Mouse (Mus musculus) lung, embryonic 16.5 days (tissue): ENCODE measurements around the gene Ccdc151. TPM values are rescaled to one million over a fixed set of nuclear protein-coding genes. Genes with fewer than 3 reads are reported as not detected.

Source experiments
- ATAC-seq: fragments of 200-750 bp; cut with Nextera tagmentation; 2 replicates; pipeline ENCODE4 v1.8.0; 2017; ENCODE audit warnings: low read depth, mild to moderate bottlenecking, moderate library complexity
- H3K27ac ChIP-seq: fragments of 300-500 bp; sonication (generic); 2 replicates; pipeline ENCODE4 v1.5.1; 2014; ENCODE audit warnings: mild to moderate bottlenecking, control low read depth, low read length
- H3K27me3 ChIP-seq: fragments of 300-500 bp; sonication (generic); 2 replicates; pipeline ENCODE4 v1.6.1; 2014; ENCODE audit warnings: low read depth, low read length, mixed read lengths; ENCODE audit not compliant: control insufficient read depth, insufficient read depth
- H3K36me3 ChIP-seq: fragments of 300-500 bp; sonication (generic); 2 replicates; pipeline ENCODE4 v1.6.1; 2014; ENCODE audit warnings: low read length; ENCODE audit not compliant: control insufficient read depth, insufficient read depth
- H3K4me1 ChIP-seq: fragments of 300-500 bp; sonication (generic); replicated peaks from 2 replicates; pipeline ENCODE4 v1.6.1; 2014; ENCODE audit warnings: low read length, mixed read lengths; ENCODE audit not compliant: control insufficient read depth, insufficient read depth
- H3K4me2 ChIP-seq: fragments of 300-500 bp; sonication (generic); 2 replicates; pipeline ENCODE4 v1.6.1; 2014; ENCODE audit warnings: low read depth, low read length, control low read depth
- H3K4me3 ChIP-seq: fragments of 300-500 bp; sonication (generic); 2 replicates; pipeline ENCODE4 v1.5.1; 2014; ENCODE audit warnings: mild to moderate bottlenecking, low read length, control low read depth
- H3K9ac ChIP-seq: fragments of 300-500 bp; sonication (generic); 2 replicates; pipeline ENCODE4 v1.6.1; 2014; ENCODE audit warnings: low read length, control low read depth
- H3K9me3 ChIP-seq: fragments of 300-500 bp; sonication (generic); 2 replicates; pipeline ENCODE4 v1.6.1; 2016; ENCODE audit warnings: low read length; ENCODE audit not compliant: control insufficient read depth
- WGBS: fragments of 180-500 bp; shearing (Covaris S2); extraction: QIAGEN DNeasy Blood & Tissue Kit; methylation state at CpG from one replicate; pipeline ENCODE4 v1.1.7; 2014; 5-methylcytosine and 5-hydroxymethylcytosine counted together
- polyA plus RNA-seq: library from polyadenylated mRNA; unstranded; fragments of >200 nt; fragmentation: Nextera tagmentation; extraction: Ambion mirVana; gene quantifications from 2 replicates; pipeline ENCODE4 v1.2.1, GENCODE M21; 2015

Gene Ccdc151
- polyA plus RNA-seq, 1 experiment from 2014 or later = 6.6 TPM

DNA sequence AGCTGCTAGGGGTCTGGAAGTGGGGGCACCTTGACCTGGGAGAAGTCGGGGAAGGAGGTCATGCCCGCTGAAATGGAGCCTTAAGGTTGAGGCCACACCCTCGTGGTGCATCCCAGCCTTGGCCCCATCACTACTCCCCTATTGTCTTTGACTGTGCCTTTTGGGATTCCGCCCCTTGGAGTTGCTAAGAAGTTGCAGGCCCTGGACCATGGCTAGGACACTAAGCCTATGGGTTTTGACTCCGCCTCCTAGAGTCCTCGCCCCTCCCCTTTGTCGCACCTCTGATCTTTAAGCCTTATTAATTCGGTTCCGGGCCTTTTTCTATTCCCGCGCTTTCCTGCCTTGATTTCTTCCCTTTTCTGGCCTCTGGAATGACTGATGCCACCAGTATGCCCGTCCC, 58.8 kb downstream of the Ccdc151 start:
- Histone ChIP-seq H3K27me3 (peaks cover 6% of the 10 kb centered on the region; the same call in 1 of the 2 replicates), H3K4me2 (no peak overlapping the region), H3K27ac (no peak overlapping the region), H3K9ac (no peak overlapping the region), H3K4me3 (no peak overlapping the region), H3K4me1 (no peaks in the 10 kb centered on the region), H3K36me3 (no peaks in the 10 kb centered on the region), H3K9me3 (no peaks in the 10 kb centered on the region)
- 38% methylated on average over 12 of the region's 12 CpGs for WGBS
- ATAC-seq = no peak

DNA sequence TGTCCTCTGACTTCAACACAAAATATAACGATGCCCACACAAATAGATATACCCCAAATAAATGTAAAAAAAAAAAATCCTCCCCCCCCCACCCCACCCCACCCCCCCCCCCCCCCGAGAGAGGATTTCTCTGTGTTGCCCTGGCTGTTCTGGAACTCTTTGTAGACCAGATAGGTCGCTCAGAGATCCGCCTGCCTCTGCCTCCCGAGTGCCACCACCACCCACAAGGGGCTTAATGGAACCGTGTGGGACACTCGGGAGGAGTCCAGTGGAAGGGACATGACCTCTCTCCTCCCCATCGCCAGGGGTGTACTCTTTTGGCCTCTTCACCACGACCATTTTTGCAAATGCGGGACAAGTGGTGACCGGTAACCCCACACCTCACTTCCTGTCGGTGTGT, 59.4 kb downstream of the Ccdc151 start:
- H3K27me3 ChIP-seq = peaks cover 3% of the 10 kb centered on the region; the same call in 1 of the 2 replicates
- H3K27ac ChIP-seq = no peak overlapping the region
- no peaks in the 10 kb centered on the region for H3K9me3 ChIP-seq
- H3K4me3 ChIP-seq = no peak overlapping the region
- H3K9ac ChIP-seq = no peak overlapping the region
- no peak overlapping the region for H3K4me2 ChIP-seq
- no peaks in the 10 kb centered on the region for H3K4me1 ChIP-seq
- ATAC-seq = no peak
- WGBS = 70% methylated on average over 11 of the region's 12 CpGs
- H3K36me3 ChIP-seq = no peaks in the 10 kb centered on the region

Other genes with a start within 250 kb of the Ccdc151 start
- gene Spc24, start 242.3 kb downstream of the Ccdc151 start, polyA plus RNA-seq = 134 and 144 TPM in 2 replicates
- gene Kank2, start 203.9 kb downstream of the Ccdc151 start, polyA plus RNA-seq = 25.5 and 26.3 TPM in 2 replicates
- gene Angptl8, start 167.1 kb downstream of the Ccdc151 start, polyA plus RNA-seq = 2.7 and 3.6 TPM in 2 replicates
- 62.6 and 63.7 TPM in 2 replicates for gene Dock6, start 150.0 kb downstream of the Ccdc151 start, polyA plus RNA-seq
- gene Rab3d, start 84.4 kb downstream of the Ccdc151 start, polyA plus RNA-seq = 20.9 and 23.5 TPM in 2 replicates
- 5.9 and 6.4 TPM in 2 replicates for gene Ccdc159, start 75.2 kb downstream of the Ccdc151 start, polyA plus RNA-seq
- 58.8 and 65.3 TPM in 2 replicates for gene Tmem205, start 75.1 kb downstream of the Ccdc151 start, polyA plus RNA-seq
- 7.7 and 8.2 TPM in 2 replicates for gene Plppr2, start 65.6 kb downstream of the Ccdc151 start, polyA plus RNA-seq
- 5.4 and 6.2 TPM in 2 replicates for gene Swsap1, start 46.9 kb downstream of the Ccdc151 start, polyA plus RNA-seq
- 7.5 and 10.3 TPM in 2 replicates for gene Epor, start 39.1 kb downstream of the Ccdc151 start, polyA plus RNA-seq
- 8.8 and 9.1 TPM in 2 replicates for gene Rgl3, start 13.2 kb downstream of the Ccdc151 start, polyA plus RNA-seq
- gene Prkcsh, start 172 bp upstream of the Ccdc151 start, polyA plus RNA-seq = 121 TPM in 2 replicates
- gene Elavl3, start 49.4 kb upstream of the Ccdc151 start, polyA plus RNA-seq = 0.18 and 0.35 TPM in 2 replicates
- not detected in 2 replicates for gene Gm49318, start 68.6 kb upstream of the Ccdc151 start, polyA plus RNA-seq
- gene Zfp653, start 68.7 kb upstream of the Ccdc151 start, polyA plus RNA-seq = 12.8 and 15.0 TPM in 2 replicates
- 28.9 and 31.9 TPM in 2 replicates for gene Ecsit, start 82.8 kb upstream of the Ccdc151 start, polyA plus RNA-seq
- 44.6 and 49.5 TPM in 2 replicates for gene Cnn1, start 96.6 kb upstream of the Ccdc151 start, polyA plus RNA-seq
- 197 and 231 TPM in 2 replicates for gene Elof1, start 114.5 kb upstream of the Ccdc151 start, polyA plus RNA-seq
- gene Acp5, start 133.1 kb upstream of the Ccdc151 start, polyA plus RNA-seq = 8.2 and 10.2 TPM in 2 replicates
- gene Pigyl, start 154.2 kb upstream of the Ccdc151 start, polyA plus RNA-seq = 84.6 and 85.1 TPM in 2 replicates
- gene Zfp872, start 185.5 kb upstream of the Ccdc151 start, polyA plus RNA-seq = 1.4 and 1.6 TPM in 2 replicates
- 23.9 and 26.5 TPM in 2 replicates for gene Zfp809, start 223.1 kb upstream of the Ccdc151 start, polyA plus RNA-seq